Mouse (Mus musculus): Measurements from ENCODE around the gene Rbbp8nl. TPM values are rescaled to one million over a fixed set of nuclear protein-coding genes. Genes with fewer than 3 reads are reported as not detected.

Gene Rbbp8nl
- polyA plus RNA-seq, 1 experiment, result 0.36 TPM

GRCm38 (mm10) chr2:180291566-180291965 is 1.9 kb upstream of the Rbbp8nl start:
- Histone ChIP-seq H3K4me1 (replicated peaks; ENCODE audit: control insufficient read depth, insufficient read depth, low read length) (no peaks in the 10 kb centered on the region), H3K4me3 (ENCODE audit: control insufficient read depth, insufficient read depth, low read length) (no peak overlapping the region), H3K36me3 (ENCODE audit: control insufficient read depth, insufficient read depth, low read length) (no peaks in the 10 kb centered on the region), H3K27ac (ENCODE audit: control insufficient read depth, insufficient read depth, low read length) (no peak overlapping the region), H3K27me3 (ENCODE audit: control insufficient read depth, insufficient read depth, low read length) (no peaks in the 10 kb centered on the region)
- no peak for TF ChIP-seq POLR2A (IDR thresholded peaks at IDR 0.05; ENCODE audit: control insufficient read depth, extremely low read depth, insufficient read depth, low read length, poor library complexity)
- TF ChIP-seq CTCF (IDR thresholded peaks at IDR 0.05; ENCODE audit: borderline replicate concordance, control insufficient read depth, extremely low read depth, insufficient read depth, low read length, poor library complexity), result no peak
- DNase-seq, result no peak
- WGBS, result 88% methylated on average over 5 of the region's 5 CpGs

- Histone ChIP-seq H3K4me3 (ENCODE audit: control insufficient read depth, insufficient read depth, low read length) (no peak overlapping the region), H3K27me3 (ENCODE audit: control insufficient read depth, insufficient read depth, low read length) (no peaks in the 10 kb centered on the region), H3K36me3 (ENCODE audit: control insufficient read depth, insufficient read depth, low read length) (no peaks in the 10 kb centered on the region), H3K27ac (ENCODE audit: control insufficient read depth, insufficient read depth, low read length) (no peak overlapping the region), H3K4me1 (replicated peaks; ENCODE audit: control insufficient read depth, insufficient read depth, low read length) (no peaks in the 10 kb centered on the region)
- no peak for TF ChIP-seq CTCF (IDR thresholded peaks at IDR 0.05; ENCODE audit: borderline replicate concordance, control insufficient read depth, extremely low read depth, insufficient read depth, low read length, poor library complexity)
- TF ChIP-seq POLR2A (IDR thresholded peaks at IDR 0.05; ENCODE audit: control insufficient read depth, extremely low read depth, insufficient read depth, low read length, poor library complexity), result no peak
- WGBS, result 29% methylated on average over 6 of the region's 6 CpGs
- DNase-seq, result no peak
Observed at GRCm38 (mm10) chr2:180290503-180290902, 824 bp upstream of the Rbbp8nl start.

GRCm38 (mm10) chr2:180288966-180289365 is 713 bp downstream of the Rbbp8nl start:
- Histone ChIP-seq H3K4me1 (replicated peaks; ENCODE audit: control insufficient read depth, insufficient read depth, low read length) (no peaks in the 10 kb centered on the region), H3K36me3 (ENCODE audit: control insufficient read depth, insufficient read depth, low read length) (no peaks in the 10 kb centered on the region), H3K27ac (ENCODE audit: control insufficient read depth, insufficient read depth, low read length) (no peak overlapping the region), H3K27me3 (ENCODE audit: control insufficient read depth, insufficient read depth, low read length) (no peaks in the 10 kb centered on the region), H3K4me3 (ENCODE audit: control insufficient read depth, insufficient read depth, low read length) (no peak overlapping the region)
- 81% methylated on average over 11 of the region's 11 CpGs for WGBS
- no peak for TF ChIP-seq CTCF (IDR thresholded peaks at IDR 0.05; ENCODE audit: borderline replicate concordance, control insufficient read depth, extremely low read depth, insufficient read depth, low read length, poor library complexity)
- no peak for TF ChIP-seq POLR2A (IDR thresholded peaks at IDR 0.05; ENCODE audit: control insufficient read depth, extremely low read depth, insufficient read depth, low read length, poor library complexity)
- DNase-seq, result no peak

- H3K36me3 ChIP-seq (ENCODE audit: control insufficient read depth, insufficient read depth, low read length), result no peaks in the 10 kb centered on the region
- H3K27ac ChIP-seq (ENCODE audit: control insufficient read depth, insufficient read depth, low read length), result no peak overlapping the region
- no peaks in the 10 kb centered on the region for H3K27me3 ChIP-seq (ENCODE audit: control insufficient read depth, insufficient read depth, low read length)
- H3K4me3 ChIP-seq (ENCODE audit: control insufficient read depth, insufficient read depth, low read length), result no peak overlapping the region
- 90% methylated on average over 8 of the region's 8 CpGs for WGBS
- peaks cover 12% of the 10 kb centered on the region for H3K4me1 ChIP-seq (replicated peaks; ENCODE audit: control insufficient read depth, insufficient read depth, low read length)
- no peak for DNase-seq
- TF ChIP-seq POLR2A (IDR thresholded peaks at IDR 0.05; ENCODE audit: control insufficient read depth, extremely low read depth, insufficient read depth, low read length, poor library complexity) (no peak), CTCF (IDR thresholded peaks at IDR 0.05; ENCODE audit: borderline replicate concordance, control insufficient read depth, extremely low read depth, insufficient read depth, low read length, poor library complexity) (no peak)
Observed at GRCm38 (mm10) chr2:180279321-180279720, 10.4 kb downstream of the Rbbp8nl start.

DNA sequence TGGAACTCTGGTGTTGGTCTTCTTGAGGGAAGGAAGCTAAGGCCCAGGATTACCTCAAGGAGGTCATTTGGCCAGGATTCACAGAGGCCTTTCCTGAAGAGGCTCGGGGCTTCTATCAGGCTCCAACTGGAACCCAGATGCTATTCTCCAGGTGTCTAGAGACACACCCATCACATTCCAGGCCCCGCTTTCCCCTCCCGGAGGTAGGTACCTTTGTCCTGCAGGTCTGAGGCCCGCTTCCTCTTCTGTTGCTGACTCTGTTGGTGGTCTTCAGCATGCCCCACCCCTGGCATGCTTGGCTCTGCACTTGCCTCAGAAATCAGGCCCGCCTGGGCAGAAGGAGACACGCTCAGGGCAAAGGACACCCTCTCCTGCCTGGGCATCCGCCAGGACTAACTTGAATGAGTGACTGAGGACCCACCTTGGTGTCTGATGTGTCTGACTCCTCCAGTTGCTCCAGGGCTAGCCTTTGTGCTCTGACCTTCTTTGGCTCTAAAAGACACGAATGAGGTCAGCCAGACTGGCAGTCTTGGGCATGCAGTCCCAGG is 11.8 kb downstream of the Rbbp8nl start:
- DNase-seq, result no peak
- no peak overlapping the region for H3K27ac ChIP-seq (ENCODE audit: control insufficient read depth, insufficient read depth, low read length)

GRCm38 (mm10) chr2:180276851-180277259 is 12.8 kb downstream of the Rbbp8nl start:
- Histone ChIP-seq H3K27ac (ENCODE audit: control insufficient read depth, insufficient read depth, low read length) (no peak overlapping the region), H3K27me3 (ENCODE audit: control insufficient read depth, insufficient read depth, low read length) (no peaks in the 10 kb centered on the region), H3K4me3 (ENCODE audit: control insufficient read depth, insufficient read depth, low read length) (no peak overlapping the region), H3K4me1 (replicated peaks; ENCODE audit: control insufficient read depth, insufficient read depth, low read length) (peaks cover 27% of the 10 kb centered on the region), H3K36me3 (ENCODE audit: control insufficient read depth, insufficient read depth, low read length) (no peaks in the 10 kb centered on the region)
- TF ChIP-seq POLR2A (IDR thresholded peaks at IDR 0.05; ENCODE audit: control insufficient read depth, extremely low read depth, insufficient read depth, low read length, poor library complexity) (no peak), CTCF (IDR thresholded peaks at IDR 0.05; ENCODE audit: borderline replicate concordance, control insufficient read depth, extremely low read depth, insufficient read depth, low read length, poor library complexity) (no peak)
- 12% methylated on average over 8 of the region's 8 CpGs for WGBS
- DNase-seq, result no peak

More for the DNA sequence above, 11.8 kb downstream of the Rbbp8nl start:
- no peaks in the 10 kb centered on the region for H3K36me3 ChIP-seq (ENCODE audit: control insufficient read depth, insufficient read depth, low read length)
- no peak for TF ChIP-seq CTCF (IDR thresholded peaks at IDR 0.05; ENCODE audit: borderline replicate concordance, control insufficient read depth, extremely low read depth, insufficient read depth, low read length, poor library complexity)
- no peak for TF ChIP-seq POLR2A (IDR thresholded peaks at IDR 0.05; ENCODE audit: control insufficient read depth, extremely low read depth, insufficient read depth, low read length, poor library complexity)
- peaks cover 19% of the 10 kb centered on the region for H3K4me1 ChIP-seq (replicated peaks; ENCODE audit: control insufficient read depth, insufficient read depth, low read length)
- H3K4me3 ChIP-seq (ENCODE audit: control insufficient read depth, insufficient read depth, low read length), result no peak overlapping the region
- H3K27me3 ChIP-seq (ENCODE audit: control insufficient read depth, insufficient read depth, low read length), result no peaks in the 10 kb centered on the region
- WGBS, result 91% methylated on average over 8 of the region's 8 CpGs

- H3K27ac ChIP-seq (ENCODE audit: control insufficient read depth, insufficient read depth, low read length), result no peak overlapping the region
- H3K36me3 ChIP-seq (ENCODE audit: control insufficient read depth, insufficient read depth, low read length), result no peaks in the 10 kb centered on the region
- TF ChIP-seq CTCF (IDR thresholded peaks at IDR 0.05; ENCODE audit: borderline replicate concordance, control insufficient read depth, extremely low read depth, insufficient read depth, low read length, poor library complexity) (no peak), POLR2A (IDR thresholded peaks at IDR 0.05; ENCODE audit: control insufficient read depth, extremely low read depth, insufficient read depth, low read length, poor library complexity) (no peak)
- H3K4me1 ChIP-seq (replicated peaks; ENCODE audit: control insufficient read depth, insufficient read depth, low read length), result peaks cover 29% of the 10 kb centered on the region
- no peaks in the 10 kb centered on the region for H3K27me3 ChIP-seq (ENCODE audit: control insufficient read depth, insufficient read depth, low read length)
- no peak overlapping the region for H3K4me3 ChIP-seq (ENCODE audit: control insufficient read depth, insufficient read depth, low read length)
- WGBS, result 17% methylated on average over 4 of the region's 4 CpGs
- DNase-seq, result no peak
Observed at GRCm38 (mm10) chr2:180276385-180276784, 13.3 kb downstream of the Rbbp8nl start.
